ENCODE assay signal across 21 mouse cellular contexts in genomic region chr7:116620381-116620780, GRCm38 (mm10).
DNase-seq lines count a peak whose midpoint lies in the region; ATAC-seq and TF ChIP-seq lines count a peak whose summit lies in the region.
"Had no signal": no experiment of that assay in that cellular context is flagged by ENCODE, and none has a peak within 500 bp of the region (broad histone marks: within the 10 kb centered on the region; RNA-seq: fewer than 3 reads in every experiment).

No protein-coding gene starts in this region.

- no peaks in the 10 kb centered on the region for H3K9me3 ChIP-seq in liver, postnatal 0 days (ENCODE audit: low read length)
- H3K9me3 ChIP-seq: embryonic facial prominence, embryonic 15.5 days; forebrain, embryonic 10.5 days; megakaryocyte, embryonic 14.5 days; neural tube, embryonic 12.5 days had no signal

- no peak for TF ChIP-seq EP300 in liver, postnatal 0 days (IDR thresholded peaks at IDR 0.05; ENCODE audit: low read depth)

- WGBS in liver, postnatal 0 days (ENCODE audit: insufficient replicate concordance) = 23% methylated on average over 4 of the region's 4 CpGs

- no peak; the same call in 1 of the 2 replicates for ATAC-seq in liver, postnatal 0 days
- ATAC-seq in granulocyte monocyte progenitor cell, adult 5-6 weeks (replicated peaks; ENCODE audit: poor library complexity, severe bottlenecking) = peak; percentile 99
- ATAC-seq: activated CD4-positive, CD25-positive, alpha-beta regulatory T cell, adult 4 months; hindbrain, postnatal 0 days; Patski had no signal

- H3K4me2 ChIP-seq in liver, postnatal 0 days (ENCODE audit: low read depth, low read length) = no peak overlapping the region
- H3K4me2 ChIP-seq: embryonic facial prominence, embryonic 15.5 days; heart, embryonic 11.5 days; lung, embryonic 14.5 days; neural tube, embryonic 12.5 days had no signal

- no peak overlapping the region for H3K4me3 ChIP-seq in liver, postnatal 0 days (ENCODE audit: low read depth, low read length)
- H3K4me3 ChIP-seq: embryonic facial prominence, embryonic 15.5 days; forebrain, embryonic 10.5 days; megakaryocyte, embryonic 14.5 days; neural tube, embryonic 12.5 days had no signal

- H3K36me3 ChIP-seq in liver, postnatal 0 days (replicated peaks; ENCODE audit: insufficient read depth, low read length) = no peaks in the 10 kb centered on the region
- H3K36me3 ChIP-seq: embryonic facial prominence, embryonic 15.5 days; forebrain, embryonic 10.5 days; neural tube, embryonic 12.5 days had no signal

- no peak for TF ChIP-seq CTCF in liver, postnatal 0 days (IDR thresholded peaks at IDR 0.05; ENCODE audit: low read depth)

- H3K4me1 ChIP-seq in liver, postnatal 0 days (ENCODE audit: insufficient read depth) = no peaks in the 10 kb centered on the region
- H3K4me1 ChIP-seq: embryonic facial prominence, embryonic 15.5 days; forebrain, embryonic 10.5 days; megakaryocyte, embryonic 14.5 days; neural tube, embryonic 12.5 days had no signal

- no peak overlapping the region for H3K9ac ChIP-seq in liver, postnatal 0 days (replicated peaks)
- H3K9ac ChIP-seq: embryonic facial prominence, embryonic 15.5 days; lung, embryonic 14.5 days; neural tube, embryonic 12.5 days had no signal

- peak; percentile 31 for DNase-seq in liver, postnatal 0 days
- DNase-seq in liver = no peak
- DNase-seq in spleen, postnatal 36 days (ENCODE audit: low spot score in 2 of 2) = peak; percentile 75 to 81
- DNase-seq in thymus, postnatal 25 days = peak; percentile 27
- DNase-seq in cerebellum, postnatal 10 days = no peak
- no peak for DNase-seq in left cerebral cortex, adult 18-20 months (ENCODE audit: low spot score in 2 of 2)
- DNase-seq in frontal cortex, adult 2 months (ENCODE audit: extremely low spot score in 1 of 2, low spot score in 1 of 2) = no peak
- DNase-seq: adrenal gland, postnatal 25 days; cerebellum, adult 8-10 months; gastrocnemius, postnatal 14 days; heart, postnatal 14 days; lung, embryonic 14.5 days had no signal

- no peak overlapping the region for H3K27ac ChIP-seq in liver, postnatal 0 days (ENCODE audit: low read depth)
- H3K27ac ChIP-seq: embryonic facial prominence, embryonic 15.5 days; forebrain, embryonic 10.5 days; hindbrain, postnatal 0 days; neural tube, embryonic 12.5 days had no signal

- no peaks in the 10 kb centered on the region for H3K27me3 ChIP-seq in liver, postnatal 0 days (ENCODE audit: insufficient read depth, low read length)
- H3K27me3 ChIP-seq: embryonic facial prominence, embryonic 15.5 days; neural tube, embryonic 12.5 days had no signal

Comparison
In these comparisons a context has a peak if more than half of its experiments do, and no peak if none do; other contexts are left out.
1. DNase-seq: peak in liver, postnatal 0 days (single experiment), spleen, postnatal 36 days (2 of 2) and thymus, postnatal 25 days (single experiment); none in liver (single experiment), cerebellum, postnatal 10 days (0 of 2), left cerebral cortex, adult 18-20 months (0 of 2) and frontal cortex, adult 2 months (0 of 2).